Mouse (Mus musculus) liver, embryonic 13.5 days (tissue): ENCODE data around the gene Col4a2. TPM values are rescaled to one million over a fixed set of nuclear protein-coding genes. Genes with fewer than 3 reads are reported as not detected.

ENCODE experiments used
- ATAC-seq: fragments of 200-750 bp; cut with Nextera tagmentation; 2 replicates; pipeline ENCODE4 v1.8.0; 2017; ENCODE audit warnings: low read depth, mild to moderate bottlenecking, moderate number of reproducible peaks, moderate library complexity
- DNase-seq: peaks from one replicate; pipeline ENCODE4 v3.0.0; 2022
- H3K27ac ChIP-seq: fragments of 300-500 bp; sonication (generic); 2 replicates; pipeline ENCODE4 v1.5.1; 2015; ENCODE audit warnings: moderate library complexity, mild to moderate bottlenecking, inconsistent platforms
- H3K27me3 ChIP-seq: fragments of 300-500 bp; sonication (generic); 2 replicates; pipeline ENCODE4 v1.6.1; 2015; ENCODE audit warnings: mild to moderate bottlenecking, inconsistent platforms
- H3K36me3 ChIP-seq: fragments of 300-500 bp; sonication (generic); 2 replicates; pipeline ENCODE4 v1.6.1; 2015; ENCODE audit warnings: mild to moderate bottlenecking, inconsistent platforms
- H3K4me1 ChIP-seq: fragments of 300-500 bp; sonication (generic); replicated peaks from 2 replicates; pipeline ENCODE4 v1.6.1; 2015; ENCODE audit warnings: inconsistent platforms
- H3K4me2 ChIP-seq: fragments of 300-500 bp; sonication (generic); 2 replicates; pipeline ENCODE4 v1.6.1; 2015; ENCODE audit warnings: inconsistent platforms, mild to moderate bottlenecking, moderate library complexity
- H3K4me3 ChIP-seq: fragments of 300-500 bp; sonication (generic); replicated peaks from 2 replicates; pipeline ENCODE4 v1.5.1; 2015; ENCODE audit warnings: mild to moderate bottlenecking, inconsistent platforms
- H3K9ac ChIP-seq: fragments of 300-500 bp; sonication (generic); 2 replicates; pipeline ENCODE4 v1.6.1; 2015; ENCODE audit warnings: mild to moderate bottlenecking, inconsistent platforms
- H3K9me3 ChIP-seq: fragments of 300-500 bp; sonication (generic); replicated peaks from 2 replicates; pipeline ENCODE4 v1.6.1; 2016; ENCODE audit warnings: inconsistent platforms
- whole genome bisulfite sequencing: fragments of 180-500 bp; shearing (Covaris S2); methylation state at CpG from one replicate; pipeline ENCODE4 v1.1.7; 2015; ENCODE audit not compliant: insufficient replicate concordance; 5-methylcytosine and 5-hydroxymethylcytosine counted together
- polyA plus RNA-seq: library from polyadenylated mRNA; unstranded; fragments of >200 nt; fragmentation: Nextera tagmentation; extraction: Ambion mirVana; gene quantifications from 2 replicates; pipeline ENCODE4 v1.2.1, GENCODE M21; 2015

Col4a2 gene
- 5.4 and 6.0 TPM in 2 replicates for polyA plus RNA-seq

DNA sequence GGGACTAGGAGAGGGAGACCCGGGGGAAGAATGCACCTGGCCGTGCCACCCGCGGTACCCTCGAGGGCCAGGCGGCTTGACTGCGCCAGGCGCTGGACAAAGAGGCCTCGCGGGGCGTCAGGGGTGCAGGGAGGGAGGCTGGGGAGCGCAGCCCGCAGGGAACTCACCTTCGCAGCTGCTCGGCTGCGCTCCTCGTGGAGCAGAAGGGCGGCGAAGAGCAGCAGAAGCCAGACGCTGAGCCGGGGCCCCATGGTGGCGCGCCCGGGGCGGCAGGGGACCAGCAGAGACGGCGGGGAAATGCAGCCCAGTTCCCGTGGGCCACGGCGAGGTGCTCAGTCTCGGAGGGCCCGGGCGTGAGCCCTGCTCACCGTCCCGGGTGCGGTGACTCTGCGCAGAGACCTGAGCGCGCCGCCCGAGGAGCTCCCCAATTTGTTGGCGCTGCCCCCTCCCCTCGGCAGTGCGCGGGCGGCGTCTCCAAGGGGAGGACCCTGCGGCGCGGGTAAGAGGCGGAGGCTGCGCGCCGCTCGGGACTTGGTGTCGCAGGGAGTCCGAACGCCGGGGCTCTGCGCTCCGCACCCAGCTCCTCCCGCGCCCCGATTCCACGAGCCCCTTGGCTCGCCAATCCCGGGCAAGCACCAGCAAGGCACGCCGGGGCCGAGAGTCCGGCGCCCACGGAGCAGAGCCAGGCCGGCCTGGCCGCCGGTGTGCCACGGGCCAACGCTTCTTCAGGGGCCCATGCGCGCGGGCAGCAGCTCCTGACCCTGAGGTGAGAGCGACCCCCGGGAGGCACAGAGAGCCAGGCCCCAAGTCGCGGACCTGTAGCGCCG is at the start of gene Col4a2, which contains the start of gene Col4a1:
Col4a2 (plus strand) TSS at position 457 of the 827 bp plus-strand sequence.
Col4a1 (minus strand) TSS at position 478 of the 827 bp plus-strand sequence.
- DNase-seq = no peak
- Histone ChIP-seq H3K36me3 (no peaks in the 10 kb centered on the region), H3K4me1 (peaks cover 7% of the 10 kb centered on the region; the same call in 1 of the 2 replicates), H3K27ac (no peak within 1 kb of the TSS), H3K27me3 (peaks cover 57% of the 10 kb centered on the region), H3K4me3 (peak within 1 kb of the TSS; percentile 56), H3K9me3 (no peaks in the 10 kb centered on the region), H3K4me2 (peak within 1 kb of the TSS; percentile 62), H3K9ac (peak within 1 kb of the TSS; percentile 57)
- peak; percentile 34; the same call in 1 of the 2 replicates for ATAC-seq
- WGBS = under 1% methylated on average over 85 of the region's 87 CpGs

DNA sequence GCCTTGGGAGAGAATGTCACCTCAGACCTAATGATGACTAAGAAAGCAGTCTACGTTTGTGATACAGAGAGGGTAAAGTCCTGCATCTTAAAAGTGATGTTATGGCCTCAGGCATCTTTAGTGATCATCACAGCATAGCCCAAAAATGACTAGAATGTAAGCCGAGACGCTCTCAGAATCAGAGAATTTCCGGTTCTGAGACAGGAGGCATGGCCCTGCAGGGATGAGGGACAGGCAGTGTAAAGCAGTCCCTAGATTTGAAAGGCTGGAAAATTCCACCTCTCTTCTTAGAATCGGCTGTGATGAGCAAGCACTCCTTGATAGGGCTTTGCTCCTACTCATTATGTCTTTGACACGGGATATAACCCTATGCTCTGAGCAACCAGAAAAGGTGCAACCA is 48.8 kb upstream of the Col4a2 start:
- H3K9me3 ChIP-seq = no peaks in the 10 kb centered on the region
- no peaks in the 10 kb centered on the region for H3K36me3 ChIP-seq
- H3K4me3 ChIP-seq = no peak overlapping the region
- no peaks in the 10 kb centered on the region for H3K27me3 ChIP-seq
- no peak overlapping the region for H3K9ac ChIP-seq
- 63% methylated on average over 6 of the region's 6 CpGs for WGBS
- ATAC-seq = no peak
- H3K4me2 ChIP-seq = no peak overlapping the region
- H3K4me1 ChIP-seq = peaks cover 19% of the 10 kb centered on the region
- no peak for DNase-seq
- no peak overlapping the region for H3K27ac ChIP-seq

DNA sequence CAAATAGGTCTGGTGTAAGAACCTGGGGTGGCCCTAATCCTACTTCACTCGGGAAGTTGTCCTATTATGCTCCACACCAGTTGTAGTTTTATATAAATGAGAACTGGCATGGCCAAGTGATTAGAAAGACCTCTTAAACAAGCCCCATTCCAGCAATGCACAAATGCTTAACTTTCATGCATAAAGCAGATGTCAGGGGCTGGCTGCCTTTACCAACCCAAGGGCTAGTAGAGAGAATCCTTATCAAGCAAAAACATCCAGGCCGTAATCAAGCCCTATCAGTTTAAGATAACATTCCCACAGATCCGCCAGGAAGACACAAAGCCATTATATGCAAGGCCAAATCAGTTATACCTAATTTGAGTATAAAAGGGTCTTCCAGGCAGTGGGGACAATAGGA is 46.6 kb upstream of the Col4a2 start:
- H3K36me3 ChIP-seq = no peaks in the 10 kb centered on the region
- 35% methylated on average over 3 of the region's 3 CpGs for WGBS
- H3K4me3 ChIP-seq = no peak overlapping the region
- no peaks in the 10 kb centered on the region for H3K27me3 ChIP-seq
- H3K9ac ChIP-seq = no peak overlapping the region
- H3K27ac ChIP-seq = no peak overlapping the region
- DNase-seq = no peak
- no peaks in the 10 kb centered on the region for H3K9me3 ChIP-seq
- H3K4me1 ChIP-seq = no peaks in the 10 kb centered on the region
- no peak overlapping the region for H3K4me2 ChIP-seq
- ATAC-seq = no peak

DNA sequence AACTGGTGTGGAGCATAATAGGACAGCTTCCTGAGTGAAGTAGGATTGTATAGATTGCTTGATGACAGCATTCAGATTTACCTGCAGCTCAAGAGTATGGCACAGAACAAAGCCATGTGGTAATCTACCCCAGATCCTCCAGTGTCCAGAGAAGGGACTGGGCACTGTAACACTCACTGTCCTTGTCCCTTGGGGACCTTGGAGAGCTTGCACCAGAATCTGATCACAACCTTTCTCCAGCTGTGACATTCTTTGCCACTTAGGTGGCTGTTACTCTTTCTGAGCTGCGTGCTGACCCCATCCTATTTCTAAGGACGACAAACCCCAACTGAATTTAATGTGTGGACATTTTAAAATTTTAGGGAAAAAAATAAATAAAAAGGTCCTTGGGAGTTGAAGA is 46.1 kb upstream of the Col4a2 start:
- H3K27ac ChIP-seq = no peak overlapping the region
- no peak overlapping the region for H3K4me2 ChIP-seq
- no peak for ATAC-seq
- H3K4me3 ChIP-seq = no peak overlapping the region
- H3K27me3 ChIP-seq = no peaks in the 10 kb centered on the region
- H3K36me3 ChIP-seq = no peaks in the 10 kb centered on the region
- H3K9ac ChIP-seq = no peak overlapping the region
- DNase-seq = no peak
- no peaks in the 10 kb centered on the region for H3K9me3 ChIP-seq
- H3K4me1 ChIP-seq = no peaks in the 10 kb centered on the region
- WGBS = 68% methylated on average over 2 of the region's 2 CpGs

DNA sequence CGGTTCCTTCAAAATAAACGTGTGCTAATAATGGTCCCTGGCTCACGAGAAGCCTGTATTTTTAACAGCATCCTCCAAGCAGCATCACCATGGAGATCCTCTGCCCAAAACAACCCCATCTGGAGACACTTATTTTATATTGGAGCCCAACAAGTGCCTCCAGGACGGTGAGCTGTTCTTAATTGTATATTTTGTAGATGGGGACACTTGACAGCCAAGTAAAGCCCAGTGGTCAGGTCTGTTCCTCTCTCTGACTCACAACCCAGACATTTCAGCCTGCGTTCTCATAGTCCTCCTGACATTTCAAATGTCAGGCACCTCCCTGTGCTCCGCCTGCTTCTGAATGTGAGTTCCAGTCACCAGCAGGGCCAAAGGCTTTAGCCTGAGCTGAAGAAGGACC is 43.9 kb upstream of the Col4a2 start:
- ATAC-seq = no peak
- 60% methylated on average over 6 of the region's 6 CpGs for WGBS

DNA sequence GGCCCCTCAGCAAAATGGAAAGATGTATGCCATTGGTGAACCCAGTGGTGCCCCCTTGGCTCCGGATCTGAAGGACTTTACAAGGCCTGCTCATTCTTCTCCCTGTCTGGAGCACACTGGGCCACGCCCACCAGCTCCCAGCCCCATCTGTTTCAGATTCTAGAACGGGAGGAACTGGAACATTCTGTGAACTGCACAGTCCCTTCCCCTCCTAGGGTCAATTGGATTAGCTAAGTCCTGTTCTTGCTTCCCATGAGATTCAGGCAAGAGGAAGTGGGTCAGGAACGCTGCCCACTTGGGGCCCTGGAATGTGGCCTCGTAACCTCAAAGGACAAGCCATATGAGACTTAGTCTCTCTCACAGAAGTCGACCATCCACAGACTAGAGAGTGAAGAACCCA is 41.8 kb upstream of the Col4a2 start:
- Histone ChIP-seq H3K4me1 (no peaks in the 10 kb centered on the region), H3K9ac (no peak overlapping the region), H3K27me3 (no peaks in the 10 kb centered on the region), H3K4me2 (no peak overlapping the region), H3K36me3 (no peaks in the 10 kb centered on the region), H3K4me3 (no peak overlapping the region), H3K9me3 (no peaks in the 10 kb centered on the region), H3K27ac (no peak overlapping the region)
- DNase-seq (no peak), ATAC-seq (no peak)
- WGBS = 30% methylated on average over 6 of the region's 6 CpGs

More for the DNA sequence above, 43.9 kb upstream of the Col4a2 start:
- Histone ChIP-seq H3K9ac (no peak overlapping the region), H3K4me2 (no peak overlapping the region), H3K27ac (no peak overlapping the region), H3K27me3 (no peaks in the 10 kb centered on the region), H3K36me3 (no peaks in the 10 kb centered on the region), H3K4me3 (no peak overlapping the region), H3K9me3 (no peaks in the 10 kb centered on the region), H3K4me1 (no peaks in the 10 kb centered on the region)
- no peak for DNase-seq

DNA sequence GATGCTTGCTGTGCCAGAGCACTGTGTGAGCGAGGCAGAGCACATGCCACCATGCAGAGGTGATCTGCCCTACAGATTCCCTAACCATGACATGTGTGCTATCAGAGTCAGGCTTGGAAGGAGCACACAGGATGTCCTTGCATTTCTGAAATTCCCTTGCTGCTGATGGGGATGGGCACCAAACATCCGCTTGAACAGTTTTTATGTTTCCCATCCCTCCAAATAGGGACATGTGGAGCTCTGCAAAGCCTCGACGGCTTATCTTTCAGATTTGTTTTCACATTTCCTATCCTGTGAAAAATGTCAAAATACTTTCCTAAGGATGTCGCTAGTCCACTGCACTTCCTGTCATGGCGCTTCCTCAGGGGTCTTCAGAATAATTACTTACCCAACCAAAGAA is 40.4 kb upstream of the Col4a2 start:
- H3K36me3 ChIP-seq = no peaks in the 10 kb centered on the region
- WGBS = 41% methylated on average over 6 of the region's 6 CpGs
- H3K27ac ChIP-seq = peak overlapping the region; percentile 25; the same call in 1 of the 2 replicates
- no peaks in the 10 kb centered on the region; the same call in 1 of the 2 replicates for H3K4me1 ChIP-seq
- no peak overlapping the region for H3K4me2 ChIP-seq
- no peak overlapping the region for H3K9ac ChIP-seq
- H3K27me3 ChIP-seq = no peaks in the 10 kb centered on the region
- no peak for ATAC-seq
- DNase-seq = no peak
- H3K9me3 ChIP-seq = no peaks in the 10 kb centered on the region
- H3K4me3 ChIP-seq = no peak overlapping the region

DNA sequence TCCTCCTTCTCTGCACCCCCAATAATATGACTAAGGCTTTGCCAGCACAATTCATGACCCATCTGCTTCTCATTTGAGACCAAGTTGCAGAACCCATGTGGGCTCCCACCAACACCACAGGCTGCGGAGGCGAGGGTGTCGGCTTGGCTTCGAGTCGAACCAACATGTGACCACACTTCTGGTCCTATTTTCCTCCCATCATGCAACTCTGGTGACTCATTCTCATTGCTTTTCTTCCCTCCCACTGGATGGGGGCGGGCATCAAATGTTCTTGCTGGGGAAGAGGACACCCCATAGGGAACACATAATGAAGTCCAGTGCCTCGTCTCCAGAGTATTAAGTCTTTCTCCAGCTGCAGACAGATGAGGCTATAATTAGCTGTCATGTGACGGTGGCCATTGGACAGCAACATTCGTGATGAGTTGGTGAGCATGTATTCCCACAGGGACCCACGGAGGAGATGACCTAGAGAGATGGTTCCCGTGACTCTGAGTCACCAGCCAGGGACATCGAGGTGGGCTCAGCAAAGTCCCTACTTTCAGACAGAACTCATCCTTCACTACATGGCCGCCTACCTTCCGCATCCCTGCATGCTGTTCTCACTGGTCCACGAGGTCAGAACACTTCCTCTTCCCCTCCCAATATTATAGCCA is 39.0 kb upstream of the Col4a2 start:
- H3K4me3 ChIP-seq = no peak overlapping the region
- no peak overlapping the region for H3K9ac ChIP-seq
- no peaks in the 10 kb centered on the region for H3K36me3 ChIP-seq
- no peak overlapping the region for H3K4me2 ChIP-seq
- no peak overlapping the region for H3K27ac ChIP-seq
- ATAC-seq (no peak), DNase-seq (no peak)
- H3K4me1 ChIP-seq = peaks cover 9% of the 10 kb centered on the region
- no peaks in the 10 kb centered on the region for H3K9me3 ChIP-seq
- 0 out of 2 replicates have a peak, but pooled peaks cover 2% of the 10 kb centered on the region for H3K27me3 ChIP-seq
- WGBS = 67% methylated on average over 15 of the region's 15 CpGs

DNA sequence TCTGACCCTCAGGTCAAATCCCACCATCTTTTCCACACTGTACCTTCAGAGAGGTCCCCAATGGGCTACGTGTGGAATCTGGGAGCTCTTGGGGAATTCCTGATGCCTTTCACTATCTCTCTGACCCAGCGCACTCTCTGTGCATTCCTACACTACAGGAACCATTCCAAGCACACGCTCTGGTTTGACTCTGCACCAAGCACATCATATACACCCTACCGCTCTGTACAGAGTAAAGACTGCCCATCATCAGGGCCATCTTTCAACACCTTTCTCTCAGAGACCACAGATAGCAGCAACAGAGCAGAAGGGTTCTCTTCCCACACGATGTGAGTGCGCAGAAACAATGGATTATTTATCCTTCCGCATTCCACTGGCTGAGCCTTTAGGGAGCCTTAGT is 38.2 kb upstream of the Col4a2 start:
- ATAC-seq (no peak), DNase-seq (no peak)
- Histone ChIP-seq H3K4me2 (no peak overlapping the region), H3K27ac (no peak overlapping the region), H3K27me3 (peaks cover 8% of the 10 kb centered on the region; the same call in 1 of the 2 replicates), H3K4me3 (no peak overlapping the region), H3K9me3 (no peaks in the 10 kb centered on the region), H3K9ac (no peak overlapping the region), H3K36me3 (no peaks in the 10 kb centered on the region), H3K4me1 (peaks cover 12% of the 10 kb centered on the region)
- 58% methylated on average over 7 of the region's 7 CpGs for WGBS

DNA sequence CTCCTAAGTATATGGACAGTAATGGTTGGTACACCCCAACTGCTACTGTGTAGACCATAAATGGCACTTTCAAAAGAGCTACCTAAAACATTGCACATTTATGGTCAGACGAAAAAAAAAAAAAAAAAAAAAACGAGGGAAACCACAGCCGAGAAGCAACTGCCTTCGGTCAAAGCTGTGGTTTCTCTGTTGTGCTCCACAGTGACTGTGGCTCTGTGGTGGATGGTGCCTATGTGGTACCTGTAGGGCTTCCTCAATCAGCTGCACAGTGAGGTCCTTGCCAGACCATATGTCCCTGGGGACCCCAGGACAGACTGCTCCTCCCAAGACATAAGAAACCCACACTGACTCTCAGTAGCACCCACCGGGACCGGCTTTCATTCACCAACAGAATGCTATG is 36.3 kb upstream of the Col4a2 start:
- ATAC-seq = no peak
- Histone ChIP-seq H3K36me3 (no peaks in the 10 kb centered on the region), H3K4me3 (no peak overlapping the region), H3K4me2 (no peak overlapping the region), H3K27ac (no peak overlapping the region), H3K9ac (no peak overlapping the region), H3K9me3 (no peaks in the 10 kb centered on the region), H3K27me3 (peaks cover 10% of the 10 kb centered on the region; the same call in 1 of the 2 replicates), H3K4me1 (peaks cover 12% of the 10 kb centered on the region)
- WGBS = 31% methylated on average over 6 of the region's 6 CpGs
- DNase-seq = no peak

DNA sequence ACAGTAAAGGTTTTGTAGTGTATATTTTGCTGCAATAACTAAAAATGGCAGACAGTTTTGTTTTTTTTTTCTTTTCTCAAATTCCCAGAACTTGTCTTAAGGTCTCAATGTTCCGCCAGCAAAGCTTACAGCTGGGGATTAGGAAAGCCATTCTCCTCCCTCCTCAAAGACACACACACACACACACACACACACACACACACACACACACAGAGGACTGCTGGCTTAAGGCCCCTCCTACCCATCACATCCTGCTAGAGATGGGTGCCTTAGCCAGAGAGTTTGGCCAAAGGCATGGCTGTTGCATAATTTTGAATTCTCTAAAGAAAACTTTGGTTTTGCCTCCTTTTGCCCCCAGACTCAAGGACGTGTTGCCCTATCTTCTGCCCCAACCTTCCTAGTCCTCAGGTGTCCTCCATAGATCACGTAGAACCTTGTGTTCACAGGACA is 35.0 kb upstream of the Col4a2 start:
- Histone ChIP-seq H3K36me3 (no peaks in the 10 kb centered on the region), H3K4me3 (no peak overlapping the region), H3K4me2 (no peak overlapping the region), H3K27me3 (peaks cover 10% of the 10 kb centered on the region; the same call in 1 of the 2 replicates), H3K4me1 (peaks cover 12% of the 10 kb centered on the region), H3K27ac (no peak overlapping the region), H3K9me3 (no peaks in the 10 kb centered on the region), H3K9ac (no peak overlapping the region)
- DNase-seq (no peak), ATAC-seq (no peak)
- 48% methylated on average over 3 of the region's 3 CpGs for WGBS
